Mouse (Mus musculus) bone marrow macrophage, adult 2 months (primary cell): Measurements from ENCODE around the gene Senp3. TPM values are rescaled to one million over a fixed set of nuclear protein-coding genes. Genes with fewer than 3 reads are reported as not detected.

Experiments used
- polyA plus RNA-seq: library from polyadenylated mRNA; stranded (reverse); fragments of >200 nt; gene quantifications from 2 replicates; pipeline ENCODE4 v1.2.4, GENCODE M21; 2012; ENCODE audit not compliant: missing spikeins, insufficient read depth, insufficient read length

Gene Senp3
- polyA plus RNA-seq, 1 experiment, result 120 TPM

Other genes with a start within 250 kb of the Senp3 start
- gene Dnah2, start 133.0 kb downstream of the Senp3 start, polyA plus RNA-seq, result 0.72 and 0.76 TPM in 2 replicates
- gene Efnb3, start 121.9 kb downstream of the Senp3 start, polyA plus RNA-seq, result 0.33 TPM in 1 of 2 replicates, not detected in the other
- gene Wrap53, start 101.8 kb downstream of the Senp3 start, polyA plus RNA-seq, result 8.2 and 8.8 TPM in 2 replicates
- gene Trp53, start 101.7 kb downstream of the Senp3 start, polyA plus RNA-seq, result 76.1 and 79.7 TPM in 2 replicates
- not detected in 2 replicates for gene Atp1b2, start 76.1 kb downstream of the Senp3 start, polyA plus RNA-seq
- not detected in 2 replicates for gene Shbg, start 64.2 kb downstream of the Senp3 start, polyA plus RNA-seq
- 2.5 and 4.3 TPM in 2 replicates for gene Sat2, start 60.1 kb downstream of the Senp3 start, polyA plus RNA-seq
- 54.1 and 64.6 TPM in 2 replicates for gene Fxr2, start 49.1 kb downstream of the Senp3 start, polyA plus RNA-seq
- gene Sox15, start 26.8 kb downstream of the Senp3 start, polyA plus RNA-seq, result not detected in 2 replicates
- gene Mpdu1, start 19.4 kb downstream of the Senp3 start, polyA plus RNA-seq, result 64.2 and 68.9 TPM in 2 replicates
- gene Cd68, start 15.9 kb downstream of the Senp3 start, polyA plus RNA-seq, result 1,401 and 1,598 TPM in 2 replicates
- 303 and 319 TPM in 2 replicates for gene Eif4a1, start 9.7 kb downstream of the Senp3 start, polyA plus RNA-seq
- 20.8 and 23.9 TPM in 2 replicates for gene Tnfsf13, start 3.7 kb upstream of the Senp3 start, polyA plus RNA-seq
- gene Tnfsf12, start 13.8 kb upstream of the Senp3 start, polyA plus RNA-seq, result 97.6 and 101 TPM in 2 replicates
- 43.9 and 59.4 TPM in 2 replicates for gene Tnfsfm13, start 14.0 kb upstream of the Senp3 start, polyA plus RNA-seq
- 46.5 and 69.7 TPM in 2 replicates for gene Polr2a, start 76.6 kb upstream of the Senp3 start, polyA plus RNA-seq
- not detected in 2 replicates for gene Slc35g3, start 79.9 kb upstream of the Senp3 start, polyA plus RNA-seq
- gene Zbtb4, start 83.8 kb upstream of the Senp3 start, polyA plus RNA-seq, result 28.8 and 38.2 TPM in 2 replicates
- gene Chrnb1, start 113.9 kb upstream of the Senp3 start, polyA plus RNA-seq, result 1.0 and 1.8 TPM in 2 replicates
- 27.9 and 29.7 TPM in 2 replicates for gene Fgf11, start 119.8 kb upstream of the Senp3 start, polyA plus RNA-seq
- gene Tmem102, start 123.5 kb upstream of the Senp3 start, polyA plus RNA-seq, result not detected in 2 replicates
- gene Gm39566, start 133.2 kb upstream of the Senp3 start, polyA plus RNA-seq, result not detected in 2 replicates
- not detected in 2 replicates for gene Spem2, start 136.4 kb upstream of the Senp3 start, polyA plus RNA-seq
- gene Spem1, start 140.1 kb upstream of the Senp3 start, polyA plus RNA-seq, result not detected in 2 replicates
- 9.9 and 10.9 TPM in 2 replicates for gene Nlgn2, start 155.7 kb upstream of the Senp3 start, polyA plus RNA-seq
- 253 and 279 TPM in 2 replicates for gene Tmem256, start 156.4 kb upstream of the Senp3 start, polyA plus RNA-seq
- 58.6 and 68.1 TPM in 2 replicates for gene Plscr3, start 164.3 kb upstream of the Senp3 start, polyA plus RNA-seq
- gene Tnk1, start 176.6 kb upstream of the Senp3 start, polyA plus RNA-seq, result not detected in 2 replicates
- not detected in 2 replicates for gene Tmem95, start 195.9 kb upstream of the Senp3 start, polyA plus RNA-seq
- gene Kctd11, start 199.3 kb upstream of the Senp3 start, polyA plus RNA-seq, result 6.3 and 7.1 TPM in 2 replicates
- gene Acap1, start 213.5 kb upstream of the Senp3 start, polyA plus RNA-seq, result 0.66 TPM in 1 of 2 replicates, not detected in the other
- gene 2810408A11Rik, start 218.9 kb upstream of the Senp3 start, polyA plus RNA-seq, result 1.4 TPM in 1 of 2 replicates, not detected in the other
- 15.8 and 16.9 TPM in 2 replicates for gene Neurl4, start 219.0 kb upstream of the Senp3 start, polyA plus RNA-seq
- gene Gps2, start 231.8 kb upstream of the Senp3 start, polyA plus RNA-seq, result 92.8 and 103 TPM in 2 replicates
- 326 and 347 TPM in 2 replicates for gene Eif5a, start 239.9 kb upstream of the Senp3 start, polyA plus RNA-seq